Mouse (Mus musculus) 3T3-L1 (cell line): Measurements from ENCODE around the gene Utp6.

ENCODE experiments used
- DNase-seq: peaks from one replicate; pipeline ENCODE4 v3.0.0-alpha.2; 2015; ENCODE audit warnings: low read depth, low spot score

The Utp6 gene

DNA sequence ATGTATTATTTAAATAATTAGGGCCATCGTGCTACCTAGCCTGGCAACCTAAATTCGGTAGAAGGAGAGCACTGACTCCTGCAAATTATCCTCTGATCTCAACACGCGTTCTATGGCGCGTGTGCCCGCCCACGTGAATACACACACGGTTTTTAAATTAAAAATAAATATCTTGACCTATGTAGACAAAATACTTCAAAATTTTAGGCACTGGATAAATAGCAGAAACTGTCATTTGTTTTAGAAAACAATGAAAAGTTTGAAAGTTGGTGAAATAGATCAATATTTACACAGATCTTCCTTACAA is 640 bp upstream of the Utp6 start:
- no peak for DNase-seq

- peak; percentile 40 for DNase-seq
Measured at GRCm38 (mm10) chr11:79961346-79962124, 655 bp downstream of the Utp6 start.

GRCm38 (mm10) chr11:79947265-79947664 is 14.9 kb downstream of the Utp6 start:
- DNase-seq, result no peak

DNA sequence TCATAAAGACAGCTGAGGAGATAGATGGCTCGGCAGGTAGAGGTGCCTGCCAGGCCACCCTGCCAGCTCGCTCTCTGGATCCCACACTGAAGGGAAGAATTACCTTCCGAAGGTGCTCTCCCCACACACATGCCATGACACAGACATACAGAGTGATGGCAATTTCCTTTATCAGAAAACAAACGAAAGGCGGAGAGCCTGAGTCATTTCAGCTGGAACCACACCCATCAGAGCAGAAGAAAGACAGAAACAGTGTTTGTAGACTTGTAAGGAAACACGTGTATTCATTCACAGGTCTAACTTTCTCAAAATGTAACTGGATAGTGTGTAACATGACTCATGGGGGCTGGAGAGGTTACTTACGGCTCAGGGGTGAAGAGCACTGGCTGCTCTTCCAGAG is 18.6 kb downstream of the Utp6 start:
- peak; percentile 20 for DNase-seq

- DNase-seq, result no peak
Measured at GRCm38 (mm10) chr11:79943136-79943535, 19.1 kb downstream of the Utp6 start.

DNA sequence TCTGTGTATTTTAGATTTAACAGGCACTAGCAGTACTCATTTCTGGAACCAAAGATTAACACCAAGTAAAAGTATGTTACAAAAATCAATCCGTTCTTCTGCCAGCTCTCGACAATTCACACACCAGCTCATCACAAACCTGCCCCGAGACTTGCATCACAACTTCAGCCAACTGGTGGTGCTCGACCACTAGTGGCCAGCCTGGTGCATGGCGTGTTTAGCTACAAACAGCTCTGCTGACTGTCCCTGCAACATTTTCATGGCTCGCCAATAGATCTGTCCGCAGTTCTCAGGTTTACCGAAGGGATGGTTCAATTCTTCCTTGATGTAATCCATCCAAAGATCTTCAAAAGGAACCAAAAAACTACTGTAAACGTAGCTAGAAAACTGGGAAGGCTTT is 26.4 kb downstream of the Utp6 start:
- peak; percentile 27 for DNase-seq

- DNase-seq, result no peak
Measured at GRCm38 (mm10) chr11:79922766-79923165, 39.4 kb downstream of the Utp6 start.

DNA sequence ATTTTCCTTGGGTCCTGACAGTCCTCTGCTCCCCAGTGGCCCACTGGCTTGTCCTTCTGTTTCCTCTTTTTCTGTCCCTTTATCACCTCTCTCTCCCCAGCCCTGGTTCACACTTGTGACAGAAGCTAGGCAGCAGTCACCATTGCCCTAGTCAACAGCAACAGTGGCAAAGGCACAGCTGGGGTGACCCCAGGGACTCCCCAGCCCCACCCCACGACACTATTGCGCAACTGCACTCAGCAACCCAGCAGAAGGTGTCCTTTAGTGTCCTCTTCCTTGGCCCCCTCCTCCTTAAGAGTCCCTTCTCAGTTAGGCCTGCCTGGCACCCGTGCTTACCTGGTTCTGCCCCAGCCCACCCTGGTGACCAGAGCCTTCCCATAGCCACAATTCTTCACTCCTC is 40.0 kb downstream of the Utp6 start:
- no peak for DNase-seq

DNA sequence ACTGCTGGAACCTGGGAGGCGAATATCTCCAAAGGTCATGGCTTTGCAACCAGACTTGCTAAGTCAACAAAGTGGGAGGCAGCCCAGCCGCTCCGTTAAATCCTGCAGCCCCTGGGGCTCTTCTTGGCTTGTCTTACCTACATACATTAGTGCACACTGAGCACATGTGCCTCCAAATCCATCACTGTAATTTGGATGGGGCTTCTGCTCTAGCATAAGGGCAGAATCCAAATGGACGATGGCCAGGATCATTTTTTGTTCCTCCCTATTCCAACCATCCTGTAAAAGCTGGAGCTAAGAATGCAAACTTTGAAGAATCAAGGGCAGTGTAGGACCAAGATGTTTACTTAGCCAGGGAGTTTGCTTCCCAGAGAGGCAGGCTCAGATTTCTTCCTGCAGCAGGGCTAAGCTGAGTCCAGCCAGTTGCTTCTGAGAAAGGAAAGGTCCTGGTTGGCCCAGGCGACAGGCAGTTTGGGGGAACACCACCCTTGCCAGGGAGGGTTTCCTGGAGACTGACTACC is 41.6 kb downstream of the Utp6 start:
- DNase-seq, result no peak

DNA sequence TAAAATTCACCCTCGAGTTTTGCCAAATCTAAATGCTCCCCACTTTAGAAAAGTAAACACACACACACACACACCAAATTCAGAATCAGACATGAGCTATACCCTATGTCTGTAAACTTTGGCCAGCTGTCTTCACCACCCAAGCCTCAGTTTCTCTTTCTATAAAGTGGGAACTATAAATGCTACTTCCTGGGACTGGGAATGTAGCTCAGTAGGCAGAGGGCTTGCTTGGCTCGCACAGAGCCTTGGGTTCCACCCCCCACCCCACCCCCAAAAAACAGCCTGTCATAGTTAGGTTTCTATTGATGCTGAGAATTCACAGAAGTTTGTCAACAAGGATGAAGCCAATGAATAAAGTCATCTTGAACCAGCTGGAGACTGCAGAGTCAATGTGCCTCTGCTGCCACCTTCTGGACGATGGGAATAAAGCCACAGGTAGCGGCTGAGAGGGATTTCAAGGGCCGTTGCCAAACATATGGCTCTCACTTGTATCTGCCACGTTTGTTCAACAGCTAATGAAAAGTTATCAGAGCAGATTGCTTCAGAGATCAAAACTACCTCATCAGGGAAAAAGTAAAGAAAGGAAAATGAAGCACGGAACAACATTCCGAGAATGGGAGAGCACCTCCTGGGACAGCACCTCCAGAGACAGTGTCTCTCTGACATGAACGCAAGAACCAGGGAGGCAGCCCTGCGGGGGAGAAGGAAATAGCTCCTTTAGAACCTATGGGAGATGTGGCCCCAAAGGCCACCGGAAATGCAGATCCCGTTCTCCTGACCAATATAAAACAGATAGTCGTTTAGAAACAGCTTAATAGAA is 42.3 kb downstream of the Utp6 start:
- peak; percentile 94 for DNase-seq

DNA sequence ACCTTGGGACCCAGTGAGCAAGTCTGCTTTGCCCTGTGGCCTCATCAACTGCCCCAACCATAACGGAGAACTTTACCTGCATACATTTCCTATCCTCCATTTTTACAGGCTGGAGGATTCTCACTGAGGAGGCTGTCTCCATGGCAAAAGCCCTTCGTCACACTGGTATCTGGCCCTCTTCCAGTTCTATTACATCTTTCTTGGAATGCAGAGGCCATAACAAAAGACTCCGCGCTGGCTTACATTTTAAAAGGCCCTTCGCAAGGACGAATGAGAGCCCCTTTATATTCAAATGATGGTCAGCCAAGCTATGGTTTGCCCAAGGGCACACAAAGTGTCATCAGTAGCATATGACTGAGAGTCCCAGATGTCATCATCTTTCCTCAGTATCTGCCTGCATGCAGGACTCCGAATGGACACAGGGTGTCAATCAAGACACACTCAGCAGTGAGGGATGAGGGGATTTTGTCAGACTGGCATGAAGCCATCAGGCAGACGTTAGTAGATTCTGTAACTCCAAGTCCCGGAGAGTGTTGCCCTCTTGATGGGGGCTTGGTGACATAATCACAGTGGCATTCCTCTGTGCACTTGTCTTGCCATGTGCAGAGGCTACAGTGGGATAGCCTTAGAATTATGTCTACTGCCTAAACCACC is 46.4 kb downstream of the Utp6 start:
- peak; percentile 8 for DNase-seq

GRCm38 (mm10) chr11:79908600-79909483 is 53.3 kb downstream of the Utp6 start:
- DNase-seq, result peak; percentile 84

DNA sequence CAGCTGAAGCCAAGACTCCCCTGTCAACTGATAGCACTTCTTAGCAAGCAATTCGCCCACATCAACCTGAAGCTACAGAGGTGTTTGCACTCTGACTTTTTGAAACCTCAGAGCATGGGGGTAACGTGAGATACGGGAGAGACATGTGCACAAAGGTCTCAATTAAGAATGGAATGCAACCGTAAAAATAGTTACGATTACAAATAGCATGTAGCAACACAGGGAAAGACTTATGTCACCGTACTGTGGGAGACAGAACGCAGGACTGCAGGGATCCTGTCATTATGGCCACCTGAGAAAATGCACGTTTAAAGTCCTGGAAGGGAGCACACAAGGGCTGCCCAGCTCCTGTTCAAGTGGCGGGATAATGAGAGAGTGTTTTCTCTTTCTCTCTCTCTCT is 55.3 kb downstream of the Utp6 start:
- no peak for DNase-seq

- no peak for DNase-seq
Measured at GRCm38 (mm10) chr11:79902881-79903481, 59.2 kb downstream of the Utp6 start.

- DNase-seq, result peak; percentile 78
Measured at GRCm38 (mm10) chr11:79901146-79901545, 61.0 kb downstream of the Utp6 start.

- DNase-seq, result no peak
Measured at GRCm38 (mm10) chr11:79892259-79892658, 69.9 kb downstream of the Utp6 start.

GRCm38 (mm10) chr11:79890822-79891221 is 71.4 kb downstream of the Utp6 start:
- no peak for DNase-seq

- DNase-seq, result no peak
Measured at GRCm38 (mm10) chr11:79886961-79887360, 75.2 kb downstream of the Utp6 start.

DNA sequence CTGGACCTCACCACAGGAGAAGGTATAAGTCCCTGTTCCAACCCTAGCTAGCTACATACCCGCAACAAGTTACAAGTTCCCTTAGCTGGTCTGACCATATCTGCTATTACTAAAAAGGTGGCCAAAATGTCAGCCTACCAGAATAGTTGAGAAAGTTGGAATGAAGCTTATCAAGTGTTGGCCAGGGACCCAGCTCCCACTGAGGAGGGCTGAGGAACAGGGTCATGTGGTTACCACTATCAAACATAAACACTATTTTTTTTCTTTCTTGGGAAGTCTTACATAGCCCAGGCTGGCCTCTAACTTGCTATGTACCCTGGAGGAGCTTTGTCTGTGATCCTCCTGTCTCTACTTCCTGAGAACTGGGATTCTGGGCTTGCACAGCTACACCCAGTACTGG is 75.8 kb downstream of the Utp6 start:
- DNase-seq, result no peak

- no peak for DNase-seq
Measured at GRCm38 (mm10) chr11:79885713-79886393, 76.3 kb downstream of the Utp6 start.
